Mouse (Mus musculus) heart, postnatal 14 days (tissue): Measurements from ENCODE around the gene Cyth2. TPM values are rescaled to one million over a fixed set of nuclear protein-coding genes. Genes with fewer than 3 reads are reported as not detected.
A peak's percentile ranks its signal among the peaks of the same experiment; 100 is the strongest.

Experiments
- DNase-seq, 2 experiments: peaks; one replicate each; pipeline ENCODE4 v3.0.0; 2021 to 2022
- intact Hi-C: fragments of 180-260 bp; cut with DNase I; formaldehyde crosslinking; loops from one replicate; pipeline ENCODE4 v1.15.1; 2025
- total RNA-seq, 2 experiments: library from RNA; stranded (reverse); gene quantifications; 2 replicates each; pipeline ENCODE4 v1.2.3; 2021

Cyth2 gene
- total RNA-seq, 2 experiments from 2014 or later: 73.9 to 77.1 TPM

DNA sequence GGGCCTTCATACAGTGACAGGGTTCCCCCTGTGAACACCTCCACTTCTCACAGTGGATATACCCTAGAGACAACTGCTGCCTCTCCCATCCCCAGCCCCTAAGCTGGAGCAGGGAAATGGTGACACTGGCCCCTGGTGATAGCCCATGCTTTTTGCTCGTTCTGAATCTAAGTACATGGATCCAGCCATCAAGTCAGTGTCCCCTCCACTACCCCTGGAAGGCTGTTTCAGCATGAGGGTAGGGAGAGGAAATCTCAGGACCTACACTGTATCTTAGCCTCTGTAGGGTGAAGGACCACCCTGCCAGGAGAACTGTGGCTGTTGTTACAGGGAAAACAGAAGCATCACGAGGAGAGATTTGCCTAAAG lies 1.6 kb upstream of the Cyth2 start:
- intact Hi-C loops: loop anchor here (2.0 kb wide), 1 partner anchor 15 kb away; the partner anchor contains the start of gene Grwd1
- DNase-seq: no peak

DNA sequence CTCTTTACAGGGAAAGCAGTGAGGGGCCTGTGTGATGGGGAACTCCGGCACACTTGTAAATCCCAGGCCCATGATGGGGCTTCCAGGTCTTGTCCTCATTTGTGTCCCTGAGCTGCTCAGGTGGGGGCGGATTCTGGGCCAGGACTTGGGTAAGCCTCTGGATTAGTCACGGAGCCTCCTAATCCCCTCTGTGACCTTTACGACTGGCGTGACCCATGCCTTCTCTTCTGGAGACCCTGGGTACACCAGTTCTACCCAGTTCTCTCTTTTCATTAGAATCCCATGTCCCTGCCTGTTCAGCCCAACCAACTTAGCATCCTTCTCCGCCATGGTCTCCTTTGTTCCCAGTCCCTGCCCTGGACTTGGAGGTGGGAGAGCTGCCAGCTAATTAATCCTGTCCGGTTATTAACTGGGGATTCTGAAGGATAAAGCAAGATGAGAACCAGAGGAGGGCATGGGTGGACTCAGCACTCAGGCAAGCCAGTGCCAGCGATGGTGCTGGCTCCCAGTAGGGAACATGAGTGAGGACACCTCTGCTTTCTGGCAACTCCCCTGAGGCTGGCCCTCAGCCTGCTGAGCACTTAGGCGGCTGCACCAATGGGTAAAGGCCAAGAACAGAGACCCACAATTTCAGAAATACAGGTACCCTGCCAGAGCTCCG lies 1.1 kb upstream of the Cyth2 start:
- intact Hi-C loops: loop anchor here (2.0 kb wide), 1 partner anchor 15 kb away; the partner anchor contains the start of gene Grwd1

DNA sequence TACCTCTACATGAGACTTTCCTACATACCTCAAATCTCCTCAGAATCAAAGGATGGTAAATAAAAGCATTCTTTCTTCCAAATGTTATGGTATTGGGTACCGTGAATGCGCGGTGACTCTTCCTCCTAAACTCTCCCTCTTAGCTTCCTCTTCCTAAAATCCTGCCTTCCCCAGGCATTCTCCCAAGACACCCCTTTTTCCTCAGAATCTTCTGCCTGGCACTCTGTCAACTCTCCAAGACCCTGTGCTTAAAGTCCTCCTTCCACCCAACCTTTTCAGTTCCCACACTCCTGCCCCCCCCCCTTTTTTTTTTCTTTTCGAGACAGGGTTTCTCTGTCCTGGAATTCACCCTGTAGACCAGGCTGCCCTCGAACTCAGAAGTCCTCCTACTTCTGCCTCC lies 460 bp upstream of the Cyth2 start:
- DNase-seq: no peak
- intact Hi-C loops: loop anchor here (2.0 to 5.0 kb wide), 2 partner anchors 16 to 107 kb away; partner anchors contain the start of genes Ccdc114, Emp3 and Grwd1

More for the DNA sequence above, 1.1 kb upstream of the Cyth2 start:
- no peak for DNase-seq

DNA sequence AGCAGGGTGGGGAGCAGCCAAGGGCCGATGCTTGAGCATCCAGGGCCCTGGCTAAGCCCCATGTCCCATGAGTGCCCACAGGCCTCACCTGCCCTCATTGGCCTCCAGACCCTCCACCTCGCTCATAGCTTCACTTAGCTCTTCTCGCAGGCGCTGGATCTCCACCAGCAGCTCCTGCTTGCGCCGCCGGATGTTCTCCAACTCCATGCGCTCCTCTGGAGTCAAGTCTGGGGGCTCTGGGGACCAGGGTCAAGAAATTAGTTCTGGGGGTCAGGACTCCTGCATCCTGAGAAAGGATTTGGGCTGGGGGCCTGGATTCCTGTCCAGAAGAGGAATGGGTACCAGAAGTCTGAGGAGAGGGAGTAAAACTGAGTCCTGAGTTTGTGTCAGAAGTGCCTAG lies 1.5 kb downstream of the Cyth2 start:
- DNase-seq: no peak
- intact Hi-C loops: loop anchor here (5.0 kb wide), 1 partner anchor 109 kb away; the partner anchor contains the start of genes Ccdc114 and Emp3

DNA sequence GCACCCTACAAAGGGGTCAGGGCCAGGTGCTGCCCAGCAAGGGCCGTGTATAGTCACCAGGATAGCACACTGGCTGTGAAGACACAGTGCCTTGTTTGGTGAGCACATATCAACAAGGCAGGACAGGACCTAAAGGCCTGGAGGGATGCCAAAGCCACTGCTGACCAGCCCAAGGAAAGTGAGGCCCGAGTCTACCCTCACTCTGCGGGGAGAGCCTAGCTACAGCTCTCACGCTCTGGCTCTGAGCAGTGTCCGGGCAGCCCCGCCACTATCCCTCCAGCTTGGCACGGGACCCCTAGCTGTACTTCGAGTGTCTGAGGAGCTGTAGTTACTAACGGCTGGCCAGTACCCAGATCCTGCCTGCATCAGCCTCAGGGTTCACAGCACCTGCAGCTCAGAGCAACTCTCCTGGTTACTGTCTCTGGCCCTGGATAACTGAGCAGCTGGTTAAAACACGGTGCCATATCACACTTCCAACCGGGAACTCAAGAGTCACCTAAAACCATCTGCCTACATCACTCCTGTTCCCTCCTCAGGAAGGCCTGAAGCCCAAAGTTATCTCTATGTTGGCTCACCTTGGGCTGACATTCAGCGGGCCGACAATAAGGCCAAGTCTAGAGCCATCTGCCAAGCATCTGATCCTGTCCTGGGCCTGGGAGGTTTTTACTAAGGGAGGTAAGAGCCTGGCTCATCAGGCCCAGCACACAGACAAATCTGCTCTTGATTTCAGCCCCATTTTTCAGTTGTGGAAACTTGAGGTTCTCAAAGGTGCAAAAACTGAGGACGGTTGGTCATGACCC lies 4.9 kb downstream of the Cyth2 start:
- intact Hi-C loops: loop anchor here (5.0 kb wide), 1 partner anchor 113 kb away; the partner anchor contains the start of genes Ccdc114 and Emp3
- DNase-seq: no peak

DNA sequence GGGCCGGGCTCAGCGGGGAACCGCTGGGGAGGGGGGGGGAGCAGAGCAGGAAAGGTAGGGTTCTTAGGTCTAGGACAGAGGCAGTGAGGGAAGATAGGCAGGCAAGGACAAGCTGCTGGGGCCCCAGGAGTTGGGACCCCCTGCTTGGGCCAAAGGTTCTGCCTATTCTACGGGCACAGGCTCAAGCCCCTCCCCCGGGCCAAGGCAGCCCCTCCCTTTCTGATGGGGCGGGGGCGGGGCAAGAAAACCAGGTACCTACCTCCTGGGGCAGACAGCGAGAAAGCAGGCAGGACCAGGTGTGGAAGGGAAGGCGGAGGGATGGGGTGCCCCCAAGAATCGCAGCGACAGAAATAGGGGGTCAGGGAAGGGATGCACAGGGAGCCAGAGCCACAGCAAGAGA lies 5.9 kb downstream of the Cyth2 start:
- DNase-seq: no peak

DNA sequence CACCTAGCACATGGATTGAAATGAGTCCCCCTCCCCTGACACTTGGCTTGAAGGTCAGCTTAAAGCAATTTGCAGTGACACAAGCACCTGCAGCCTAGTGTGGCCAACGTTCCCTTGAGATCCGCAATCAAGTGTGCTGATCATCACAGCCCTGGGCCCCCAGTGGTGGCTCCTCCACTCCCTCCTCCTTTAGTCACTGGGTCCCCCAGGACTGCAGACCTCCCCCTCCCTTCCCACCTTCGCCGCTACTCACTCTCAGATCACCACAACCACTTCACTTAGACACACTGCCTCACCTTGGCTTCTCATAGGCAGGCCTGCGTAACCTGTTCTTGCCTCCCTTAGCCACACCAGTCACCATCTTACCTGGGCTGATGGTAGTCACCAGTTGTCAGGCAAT lies 8.4 kb downstream of the Cyth2 start:
- intact Hi-C loops: no loop called here
- no peak for DNase-seq

More for the DNA sequence above, 5.9 kb downstream of the Cyth2 start:
- intact Hi-C loops: no loop called here

DNA sequence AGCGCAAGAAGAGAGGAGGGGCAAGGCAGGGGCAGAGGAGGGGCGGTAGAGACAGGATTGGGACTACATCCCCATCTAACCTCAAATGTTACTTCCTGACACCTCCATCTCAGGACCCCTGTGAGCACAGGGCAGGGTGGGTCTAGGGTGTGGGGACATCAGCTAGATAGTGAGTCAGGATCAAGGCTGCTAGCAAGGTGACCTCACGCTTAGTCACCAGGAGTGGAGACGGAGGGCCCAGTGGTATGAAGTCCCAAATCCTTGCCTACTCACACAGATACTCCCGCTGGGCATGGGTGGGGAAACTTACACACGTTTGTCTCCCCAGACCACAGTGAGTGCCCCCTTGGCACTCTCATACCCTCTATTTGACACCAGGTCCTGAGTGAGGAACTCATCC lies 11.8 kb downstream of the Cyth2 start:
- intact Hi-C loops: loop anchor here (5.0 kb wide), 1 partner anchor 130 kb away; no protein-coding TSS in a partner anchor

DNA sequence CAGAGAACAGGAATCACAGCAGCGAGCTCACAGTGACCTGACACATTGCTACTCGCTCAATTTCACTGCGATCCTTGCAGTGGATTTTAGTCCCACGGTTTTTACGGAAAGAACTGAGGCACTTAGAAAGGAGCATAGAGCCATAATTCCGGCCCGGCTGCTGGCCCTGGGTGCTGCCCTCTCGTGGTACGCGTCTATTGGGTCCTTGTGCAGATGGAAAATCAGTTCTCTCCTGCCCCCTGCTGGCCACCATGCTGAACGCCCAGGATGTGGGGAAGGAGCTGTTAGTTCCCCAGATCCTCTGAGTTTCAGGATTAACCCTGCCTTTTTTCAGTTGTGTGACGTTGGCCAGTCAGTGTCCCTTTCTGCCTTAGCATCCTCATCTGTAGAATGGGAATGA lies 13.0 kb downstream of the Cyth2 start:
- DNase-seq: peak; percentile 93 to 95
- intact Hi-C loops: loop anchor here (1.0 to 5.0 kb wide), 2 partner anchors 62 to 131 kb away; no protein-coding TSS in a partner anchor

More for the DNA sequence above, 11.8 kb downstream of the Cyth2 start:
- DNase-seq: no peak

DNA sequence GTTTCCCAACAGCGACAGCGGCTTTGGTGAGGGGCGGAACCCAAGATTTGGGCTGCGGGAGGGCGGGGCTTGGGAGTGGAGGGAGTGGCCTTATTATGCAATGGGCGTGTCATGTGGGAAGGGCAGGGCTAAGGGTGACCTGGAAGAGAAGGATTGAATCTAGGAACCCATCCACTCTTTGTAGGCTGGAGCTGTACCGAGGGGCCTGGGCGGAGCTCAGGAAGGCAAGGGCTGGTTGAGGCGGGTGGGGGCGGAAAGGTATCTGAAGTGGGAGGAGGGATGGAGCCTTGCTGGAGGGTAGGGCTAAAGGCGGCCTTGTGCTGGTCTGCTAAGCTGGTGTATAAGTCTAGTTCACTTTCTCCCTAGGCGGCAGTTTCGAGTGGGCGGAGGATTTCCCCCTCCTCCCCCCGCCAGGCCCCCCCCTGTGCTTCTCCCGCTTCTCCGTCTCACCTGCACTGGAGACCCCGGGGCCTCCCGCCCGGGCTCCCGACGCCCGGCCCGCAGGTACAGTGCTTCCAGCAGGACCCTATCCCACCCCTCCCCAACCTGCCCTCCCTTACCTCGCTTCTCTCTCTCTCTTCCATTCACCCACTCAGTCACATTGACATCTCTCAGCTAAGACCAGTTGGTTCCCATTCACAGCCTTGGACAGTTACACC lies 13.7 kb downstream of the Cyth2 start:
- intact Hi-C loops: loop anchor here (1.0 to 5.0 kb wide), 2 partner anchors 61 to 132 kb away; no protein-coding TSS in a partner anchor
- no peak for DNase-seq

DNA sequence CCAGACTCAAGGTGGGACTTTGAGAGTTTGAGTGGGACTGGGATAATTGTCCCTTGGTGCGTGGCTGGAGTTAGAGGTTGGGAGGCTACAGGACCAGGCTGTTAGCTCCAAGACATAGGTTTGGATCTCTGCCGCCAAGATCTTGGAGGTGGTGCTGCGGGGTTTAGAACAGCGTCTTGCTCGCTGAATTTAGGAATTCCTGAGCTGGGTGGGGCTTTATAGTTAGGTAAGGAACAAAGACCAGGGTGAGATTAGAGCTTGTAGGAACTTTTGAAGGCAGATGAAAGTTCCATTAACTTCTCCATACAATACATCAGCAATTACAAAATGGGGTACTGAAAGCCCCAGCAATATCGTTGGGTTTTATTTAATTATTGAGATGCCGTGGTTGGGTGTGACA lies 14.4 kb downstream of the Cyth2 start:
- intact Hi-C loops: loop anchor here (5.0 kb wide), 1 partner anchor 132 kb away; no protein-coding TSS in a partner anchor
- DNase-seq: no peak

DNA sequence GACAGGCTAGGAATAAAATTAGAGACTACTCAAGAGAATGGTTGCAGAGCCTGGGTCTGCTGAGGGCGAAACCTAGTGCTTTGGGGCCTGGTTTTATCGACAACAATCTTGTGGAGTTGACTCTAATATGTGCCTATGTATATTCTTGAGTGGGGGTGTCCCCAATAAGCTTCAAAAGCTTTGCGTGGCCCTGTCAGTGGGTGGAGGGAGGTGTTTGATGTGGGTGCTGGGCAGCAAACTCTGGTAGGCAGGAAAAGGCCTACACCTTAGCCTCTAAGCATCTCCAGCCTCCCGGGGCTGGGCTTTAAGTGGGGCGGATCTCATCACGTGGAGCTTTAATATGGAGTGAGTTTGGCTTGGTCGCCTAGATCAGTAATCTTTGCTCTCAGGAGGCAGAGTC lies 15.4 kb downstream of the Cyth2 start:
- DNase-seq: no peak
- intact Hi-C loops: no loop called here

DNA sequence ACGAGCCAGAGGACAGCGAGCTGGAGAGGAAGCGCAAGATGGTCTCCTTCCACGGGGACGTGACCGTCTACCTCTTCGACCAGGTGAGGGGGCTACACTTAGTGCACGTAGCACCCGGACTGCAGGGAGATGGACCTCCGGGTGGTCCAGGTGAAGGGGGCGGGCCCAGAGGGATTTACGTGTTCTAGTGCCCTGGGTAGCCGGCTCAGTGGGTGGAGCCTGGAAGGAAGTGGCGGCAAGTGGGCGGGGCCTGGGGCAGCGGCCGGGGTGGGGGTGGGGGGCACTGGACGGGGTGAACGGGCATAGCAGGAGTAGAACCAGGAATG lies 15.9 kb downstream of the Cyth2 start:
- no peak for DNase-seq
- intact Hi-C loops: no loop called here

DNA sequence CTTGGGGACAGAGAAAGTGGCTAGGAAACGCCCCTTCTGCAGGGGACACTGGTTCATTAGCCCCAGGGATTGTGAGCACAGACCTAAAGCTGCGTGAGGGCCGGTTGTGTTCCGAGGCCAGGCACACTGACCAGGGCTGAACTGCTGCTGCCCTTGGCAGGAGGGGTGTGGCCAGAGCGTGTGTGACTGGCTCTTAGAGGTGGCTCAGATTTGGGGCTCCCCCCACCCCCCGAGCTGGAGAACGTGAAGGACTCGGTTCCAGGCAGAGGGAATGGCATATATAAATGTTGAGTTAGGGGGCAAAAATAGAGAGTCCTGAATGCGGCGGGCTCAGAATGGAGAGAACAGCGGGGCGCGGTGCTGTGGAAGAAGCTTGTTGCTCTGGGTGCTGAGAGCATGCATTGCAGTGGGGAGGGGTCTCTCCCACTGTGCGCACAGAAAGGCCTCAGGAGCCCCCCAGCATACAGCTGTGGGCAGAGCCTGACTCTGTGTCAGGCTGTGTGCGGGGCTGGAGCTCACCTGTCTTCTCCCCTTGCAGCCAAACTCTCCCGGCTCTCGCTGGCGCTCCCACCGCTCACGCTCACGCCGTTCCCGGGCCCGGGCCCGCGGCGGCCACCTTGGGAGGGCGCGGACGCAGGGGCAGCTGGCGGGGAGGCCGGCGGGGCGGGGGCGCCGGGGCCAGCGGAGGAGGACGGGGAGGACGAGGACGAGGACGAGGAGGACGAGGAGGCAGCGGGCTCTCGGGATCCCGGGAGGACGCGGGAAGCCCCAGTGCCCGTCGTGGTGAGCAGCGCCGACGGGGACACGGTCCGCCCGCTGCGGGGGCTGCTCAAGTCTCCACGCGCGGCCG lies 16.5 kb downstream of the Cyth2 start:
- DNase-seq: no peak
- intact Hi-C loops: no loop called here

DNA sequence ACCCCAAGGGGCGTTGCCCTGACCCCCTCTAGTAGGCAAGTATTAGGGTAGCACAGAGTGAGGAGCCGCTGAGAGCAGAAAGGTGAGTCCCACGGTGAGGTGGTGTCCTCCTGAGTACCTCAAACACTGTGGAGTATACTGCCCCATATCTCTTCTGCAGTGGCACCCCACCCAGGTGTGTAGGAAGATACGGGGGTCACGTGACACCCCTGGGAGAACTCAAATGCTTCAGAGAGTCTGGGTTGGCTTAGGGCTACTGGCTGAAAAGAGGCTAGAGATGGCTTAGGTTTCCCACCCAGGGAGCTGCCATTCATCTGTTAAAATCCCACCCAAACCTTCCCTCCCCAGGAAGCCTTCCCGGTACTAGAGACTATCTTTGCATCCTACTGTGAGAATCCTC lies 17.4 kb downstream of the Cyth2 start:
- DNase-seq: no peak

DNA sequence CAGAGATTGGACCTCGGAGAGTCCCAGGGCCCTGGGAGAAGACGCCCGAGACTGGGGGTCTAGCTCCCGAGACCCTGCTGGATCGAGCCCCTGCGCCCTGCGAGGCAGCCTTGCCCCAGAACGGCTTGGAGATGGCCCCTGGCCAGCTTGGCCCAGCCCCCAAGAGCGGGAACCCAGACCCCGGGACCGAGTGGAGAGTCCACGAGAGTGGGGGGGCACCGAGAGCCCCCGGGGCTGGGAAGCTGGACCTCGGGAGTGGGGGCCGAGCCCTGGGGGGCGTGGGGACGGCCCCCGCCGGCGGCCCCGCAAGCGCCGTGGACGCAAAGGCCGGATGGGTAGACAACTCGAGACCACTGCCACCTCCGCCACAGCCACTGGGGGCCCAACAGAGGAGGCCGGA lies 19.4 kb downstream of the Cyth2 start:
- no peak for DNase-seq
- intact Hi-C loops: no loop called here

More for the DNA sequence above, 17.4 kb downstream of the Cyth2 start:
- intact Hi-C loops: no loop called here

DNA sequence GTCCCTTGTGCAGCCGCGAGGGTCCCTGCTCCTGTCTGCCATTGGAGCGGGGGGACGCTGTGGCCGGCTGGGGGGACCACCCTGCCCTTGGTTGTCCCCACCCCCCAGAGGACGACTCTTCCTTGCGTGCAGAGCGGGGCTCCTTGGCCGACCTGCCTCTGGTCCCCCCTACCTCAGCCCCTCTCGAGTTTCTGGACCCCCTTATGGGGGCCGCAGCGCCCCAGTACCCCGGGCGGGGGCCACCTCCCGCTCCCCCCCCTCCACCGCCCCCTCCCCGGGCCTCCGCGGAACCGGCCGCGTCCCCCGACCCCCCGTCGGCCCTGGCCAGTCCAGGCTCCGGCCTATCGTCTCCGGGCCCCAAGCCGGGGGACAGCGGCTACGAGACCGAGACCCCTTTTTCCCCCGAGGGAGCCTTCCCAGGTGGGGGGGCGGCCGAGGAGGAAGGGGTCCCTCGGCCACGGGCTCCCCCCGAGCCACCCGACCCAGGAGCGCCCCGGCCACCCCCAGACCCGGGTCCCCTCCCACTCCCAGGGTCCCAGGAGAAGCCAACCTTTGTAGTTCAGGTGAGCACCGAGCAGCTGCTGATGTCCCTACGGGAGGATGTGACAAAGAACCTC lies 20.3 kb downstream of the Cyth2 start:
- DNase-seq: no peak
- intact Hi-C loops: no loop called here

DNA sequence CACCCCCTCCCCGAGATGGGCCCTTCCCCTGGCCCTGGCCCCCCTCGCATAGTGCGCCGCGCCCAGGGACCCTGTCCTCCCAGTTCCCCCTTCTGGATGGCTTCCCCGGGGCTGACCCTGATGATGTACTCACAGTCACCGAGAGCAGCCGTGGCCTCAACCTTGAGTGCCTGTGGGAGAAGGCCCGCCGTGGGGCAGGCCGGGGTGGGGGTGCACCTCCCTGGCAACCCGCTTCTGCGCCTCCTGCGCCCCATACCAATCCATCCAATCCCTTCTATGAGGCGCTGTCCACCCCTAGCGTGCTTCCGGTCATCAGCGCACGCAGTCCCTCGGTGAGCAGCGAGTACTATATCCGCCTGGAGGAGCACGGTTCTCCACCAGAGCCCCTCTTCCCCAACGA lies 21.1 kb downstream of the Cyth2 start:
- DNase-seq: no peak
- intact Hi-C loops: no loop called here

DNA sequence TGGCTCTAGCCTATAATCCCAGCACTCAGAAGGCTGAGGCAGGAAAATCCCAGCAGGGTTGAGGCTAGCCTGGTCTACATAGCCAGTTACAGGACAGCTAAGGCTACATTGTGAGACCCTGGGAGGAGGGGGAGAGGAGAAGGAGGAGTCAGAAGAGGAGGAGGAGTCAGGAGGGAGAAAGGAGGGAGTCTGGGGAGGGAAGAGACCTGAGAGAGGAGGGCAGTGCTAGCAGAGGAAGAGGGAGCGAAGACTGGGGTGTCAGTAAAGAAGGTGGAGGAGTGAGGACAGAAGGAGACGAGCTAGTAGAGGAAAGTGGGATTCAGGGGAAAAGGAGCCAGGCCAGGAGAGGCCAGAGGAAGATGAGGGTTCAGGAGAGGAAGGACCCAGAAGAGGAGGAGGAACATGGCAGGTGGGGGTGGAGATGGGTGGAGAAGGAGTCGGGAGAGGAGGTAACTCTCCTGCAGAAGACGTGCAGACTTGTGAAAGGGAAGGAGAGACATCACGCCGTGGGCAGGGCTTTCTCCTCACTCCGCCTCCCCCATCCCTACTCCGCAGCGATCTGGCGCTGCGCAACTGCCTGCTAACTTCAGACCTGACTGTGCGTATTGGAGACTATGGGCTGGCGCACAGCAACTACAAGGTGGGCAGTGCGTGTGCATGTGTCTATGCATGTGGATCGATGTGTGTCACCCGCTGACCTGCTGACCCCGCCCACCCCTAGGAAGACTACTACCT lies 22.5 kb downstream of the Cyth2 start:
- intact Hi-C loops: no loop called here
- no peak for DNase-seq
